Mouse (Mus musculus): ENCODE measurements at regions not wholly inside any gene's neighbourhood (a gene's known extent, or its start where the extent isn't known, plus 50 kb on each side); places are given as distances from the start of the nearest gene placed in this dataset.
"Not testable (repeated sequence)": the region's sequence is repeated elsewhere in the genome, so short reads cannot be mapped to it uniquely, and the experiment has no call there.

GRCm38 (mm10) chr10:118046831-118047230, 94.8 kb upstream of the Mdm1 start:
- no peak for DNase-seq (ENCODE audit: extremely low read depth, low read depth)

DNA sequence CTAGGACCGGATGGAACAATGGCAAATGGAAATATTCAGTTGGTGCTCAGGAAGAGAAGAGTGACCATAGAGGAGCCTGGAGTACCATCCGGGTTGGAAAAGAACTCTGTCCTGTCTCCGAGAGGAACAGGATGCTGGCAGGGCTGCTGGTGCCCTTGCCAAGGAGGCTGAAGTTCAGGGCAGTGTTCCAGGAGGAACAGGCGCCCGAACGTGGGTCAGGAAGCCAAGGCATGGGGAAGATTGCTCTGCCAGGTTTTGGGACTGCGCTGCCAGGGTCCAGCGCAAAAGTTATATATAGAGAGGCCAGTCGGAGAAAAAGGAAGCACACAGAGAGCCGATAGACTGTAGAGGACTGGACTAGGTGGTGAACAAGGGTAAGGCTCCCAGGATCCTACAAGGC, 92.3 kb upstream of the Mdm1 start:
- no peak for DNase-seq (ENCODE audit: extremely low read depth, low read depth)

DNA sequence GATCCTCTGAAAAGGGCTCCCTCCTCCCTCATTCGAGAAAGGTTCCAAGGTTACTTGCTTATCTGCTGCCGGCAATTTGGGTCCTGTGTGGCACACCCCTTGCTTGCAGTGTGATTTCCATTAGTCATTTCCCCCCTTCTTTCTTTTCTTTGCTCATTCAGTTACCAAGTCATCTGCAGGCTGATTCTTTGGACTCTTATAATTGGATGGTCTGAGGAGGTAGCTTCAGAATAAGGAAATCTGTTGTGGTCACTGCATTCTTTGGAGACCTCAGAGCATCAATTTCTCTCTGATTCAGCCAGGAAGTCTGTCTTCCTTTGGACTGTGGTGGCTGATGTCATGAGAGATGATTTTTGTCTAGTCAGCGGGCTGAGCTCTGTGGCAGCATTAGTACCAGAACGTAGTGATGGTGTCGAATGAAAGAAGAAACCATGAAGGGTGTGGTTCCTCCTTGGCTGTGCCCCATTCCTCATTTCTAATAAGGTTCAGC, 91.4 kb upstream of the Mdm1 start:
- DNase-seq (ENCODE audit: extremely low read depth, low read depth), result peak; percentile 79

DNA sequence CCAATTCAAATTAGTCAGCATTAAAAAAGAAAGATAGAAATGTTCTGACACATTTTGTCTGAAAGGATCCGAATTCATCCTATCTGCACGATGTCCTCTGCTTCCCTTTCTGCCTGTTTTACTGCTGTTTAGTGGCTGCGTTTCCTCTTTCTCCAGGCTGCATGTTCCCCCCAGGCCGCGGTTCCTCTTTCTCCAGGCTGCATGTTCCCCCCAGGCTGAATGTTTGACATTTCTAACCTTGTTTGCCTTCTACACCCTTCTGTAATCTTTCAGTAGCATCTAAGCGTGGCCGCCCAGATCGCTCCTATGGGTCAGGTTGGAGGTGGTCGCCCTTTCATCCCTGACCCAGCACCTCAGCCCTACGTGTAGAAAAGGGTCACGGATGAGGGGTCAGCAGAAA, 89.6 kb upstream of the Mdm1 start:
- peak; percentile 90 for DNase-seq (ENCODE audit: extremely low read depth, low read depth)

DNA sequence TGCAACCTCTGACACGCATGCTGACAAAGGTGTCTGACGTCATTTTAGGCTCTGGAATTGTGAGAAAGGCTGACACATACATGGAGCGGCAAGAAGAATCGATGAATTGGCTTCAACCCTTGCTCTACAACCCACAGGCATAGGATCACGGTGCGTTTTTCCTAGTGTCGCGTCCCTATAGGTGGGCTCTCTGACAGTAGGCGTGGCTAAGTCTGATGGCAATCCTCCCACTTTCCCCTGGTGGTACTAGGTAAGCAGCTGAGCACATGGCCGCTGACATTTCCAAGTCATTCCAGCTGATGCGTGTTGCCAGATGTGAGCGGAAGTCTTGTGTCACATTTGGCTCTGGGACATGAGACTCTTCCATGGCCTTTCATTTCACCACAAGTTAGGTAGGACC, 89.1 kb upstream of the Mdm1 start:
- DNase-seq (ENCODE audit: extremely low read depth, low read depth), result peak; percentile 71

GRCm38 (mm10) chr10:118053037-118053436, 88.6 kb upstream of the Mdm1 start:
- DNase-seq (ENCODE audit: extremely low read depth, low read depth), result no peak

- DNase-seq (ENCODE audit: extremely low read depth, low read depth), result no peak
These were observed 84.8 kb upstream of the Mdm1 start for GRCm38 (mm10) chr10:118056789-118057271.

DNA sequence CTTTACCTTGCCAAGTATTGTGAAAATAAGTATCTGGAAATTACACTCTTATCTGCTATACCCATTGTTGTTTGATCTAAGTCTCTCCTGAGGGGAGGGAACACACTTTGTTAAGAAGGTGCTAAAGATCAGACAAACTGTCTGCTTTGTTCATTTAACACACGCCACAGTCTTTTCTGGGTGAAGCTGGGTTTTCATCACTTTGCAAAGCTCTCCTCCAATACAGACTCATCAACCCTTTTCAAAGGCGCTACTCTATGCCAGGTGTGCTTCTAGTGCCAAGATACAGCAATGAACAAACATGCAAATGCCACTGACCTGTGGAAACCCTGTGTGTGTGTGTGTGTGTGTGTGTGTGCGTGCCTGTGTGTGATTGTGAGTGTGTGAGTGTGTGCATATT, 84.1 kb upstream of the Mdm1 start:
- no peak for DNase-seq (ENCODE audit: extremely low read depth, low read depth)

DNA sequence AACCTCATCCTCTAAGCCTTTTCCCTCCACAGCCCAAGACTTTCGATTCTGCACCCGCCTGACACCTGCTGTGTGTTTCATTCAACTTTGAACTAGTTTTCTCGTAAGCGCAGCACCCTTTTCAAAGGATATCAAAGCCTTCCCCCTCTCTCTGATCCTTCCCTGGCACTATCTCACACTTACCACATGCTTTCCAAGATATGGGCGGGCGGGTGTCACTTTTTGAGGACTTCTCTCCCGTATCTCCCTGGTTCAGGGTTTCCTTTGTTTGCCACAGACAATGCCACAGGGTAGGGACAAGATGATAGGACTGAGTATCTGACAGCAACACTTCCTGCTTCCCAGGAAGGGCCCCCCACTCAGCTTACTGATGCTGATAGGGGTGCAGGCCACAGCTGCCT, 76.8 kb upstream of the Mdm1 start:
- peak; percentile 97 for DNase-seq (ENCODE audit: extremely low read depth, low read depth)

- not testable (repeated sequence) for DNase-seq (ENCODE audit: extremely low read depth, low read depth)
These were observed 65.3 kb upstream of the Mdm1 start for GRCm38 (mm10) chr10:118076341-118076740.

- no peak for DNase-seq (ENCODE audit: extremely low read depth, low read depth)
These were observed 59.9 kb upstream of the Mdm1 start for GRCm38 (mm10) chr10:118081636-118082166.

DNA sequence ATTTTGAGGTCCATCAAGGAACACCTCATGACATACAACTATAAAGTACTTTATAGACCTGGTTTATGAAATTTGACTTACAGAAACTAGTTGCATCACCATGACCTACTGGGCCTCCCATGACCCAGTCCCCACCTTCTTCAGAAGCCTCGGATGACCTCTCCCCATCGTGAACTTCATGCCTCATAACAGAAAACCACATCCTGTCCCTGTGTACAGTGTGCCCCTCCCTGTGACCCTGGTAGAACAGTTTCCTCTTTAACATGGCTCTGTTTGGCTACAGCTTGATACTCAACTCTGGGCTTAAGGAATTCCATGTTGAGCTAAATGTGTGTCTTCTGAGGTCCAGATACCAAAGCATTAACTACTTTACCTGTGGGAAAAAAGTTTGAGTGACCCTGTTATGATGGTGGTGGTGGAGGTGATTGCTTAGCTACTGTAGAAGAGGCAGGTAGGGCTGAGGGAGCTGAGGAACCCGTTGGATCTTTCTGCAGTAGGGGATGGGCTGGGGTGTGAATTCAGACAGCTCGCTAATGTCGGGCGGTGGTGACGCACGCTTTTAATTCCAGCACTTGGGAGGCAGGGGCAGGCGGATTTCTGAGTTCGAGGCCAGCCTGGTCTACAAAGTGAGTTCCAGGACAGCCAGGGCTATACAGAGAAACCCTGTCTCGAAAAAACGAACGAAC, 58.4 kb upstream of the Mdm1 start:
- DNase-seq (ENCODE audit: extremely low read depth, low read depth), result no peak

DNA sequence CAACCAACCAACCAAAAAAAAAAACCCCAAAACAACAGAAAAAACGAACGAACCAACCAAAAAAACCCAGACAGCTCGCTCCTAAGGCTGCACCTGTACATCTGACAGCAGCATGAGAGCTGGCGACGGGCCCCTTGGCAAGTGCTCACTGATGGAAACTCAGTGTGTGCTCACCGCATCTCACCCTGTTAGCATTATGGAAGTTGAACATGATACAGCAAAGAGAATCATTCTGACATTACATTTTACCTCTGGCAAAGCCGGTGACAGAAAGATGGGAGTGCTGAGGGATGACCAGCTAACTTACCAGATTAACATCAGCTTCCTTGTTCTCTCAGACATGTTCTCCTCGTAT, 57.9 kb upstream of the Mdm1 start:
- no peak for DNase-seq (ENCODE audit: extremely low read depth, low read depth)

DNA sequence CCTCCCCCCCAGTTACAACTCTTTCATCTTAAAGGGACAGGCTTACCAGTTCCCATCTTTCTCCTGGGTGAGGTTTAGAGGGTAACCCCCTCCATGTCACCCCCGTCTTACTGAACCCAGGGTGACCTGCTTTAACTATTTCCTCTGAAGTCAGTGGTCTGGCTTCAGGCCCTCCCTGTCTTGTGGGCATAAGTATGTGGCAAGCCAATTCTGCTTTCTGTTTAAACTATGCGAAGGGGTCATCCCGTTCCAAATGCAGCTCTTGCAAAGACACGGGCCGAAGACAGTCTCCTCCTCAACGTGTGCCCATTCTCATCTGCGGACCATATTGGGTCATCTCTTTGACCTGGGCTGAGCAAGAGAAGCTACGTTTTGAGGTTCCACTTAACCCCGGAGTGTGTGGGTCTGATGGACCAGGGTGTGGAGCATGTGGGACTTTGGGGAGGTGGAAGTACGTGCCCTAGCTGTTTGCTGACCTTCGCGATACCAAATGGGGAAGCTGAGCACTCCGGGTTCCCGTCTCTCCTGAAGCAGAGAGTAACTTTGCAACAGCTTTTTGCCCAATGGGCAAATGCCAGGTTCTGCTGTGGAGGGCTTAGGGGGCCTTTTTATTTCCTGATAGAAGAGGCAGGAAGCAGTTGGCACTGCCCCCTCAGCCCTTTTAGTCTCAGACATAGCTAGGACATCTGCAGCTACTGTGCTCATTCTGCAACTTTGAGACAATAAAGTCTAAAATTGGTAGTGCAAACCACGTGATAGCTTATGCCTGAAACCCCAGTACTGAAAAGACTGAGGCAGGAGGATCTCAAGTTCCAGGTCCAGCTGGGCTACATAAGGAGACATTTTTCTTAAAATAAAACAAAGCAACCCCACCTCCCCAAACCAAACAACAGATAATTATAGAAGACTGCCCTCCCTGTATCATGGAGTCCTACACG, 56.3 kb upstream of the Mdm1 start:
- DNase-seq (ENCODE audit: extremely low read depth, low read depth), result no peak

- no peak for DNase-seq (ENCODE audit: extremely low read depth, low read depth)
These were observed 53.9 kb upstream of the Mdm1 start for GRCm38 (mm10) chr10:118087570-118088340.

- DNase-seq (ENCODE audit: extremely low read depth, low read depth), result no peak
These were observed 53.1 kb upstream of the Mdm1 start for GRCm38 (mm10) chr10:118088499-118088898.

- no peak for DNase-seq (ENCODE audit: extremely low read depth, low read depth)
These were observed 51.7 kb upstream of the Mdm1 start for GRCm38 (mm10) chr10:118089879-118090278.

GRCm38 (mm10) chr10:118091476-118091875, 50.1 kb upstream of the Mdm1 start:
- peak; percentile 86 for DNase-seq (ENCODE audit: extremely low read depth, low read depth)
